Mouse (Mus musculus) megakaryocyte progenitor cell, adult 5-6 weeks (primary cell): Measurements from ENCODE around the gene Jmy. TPM values are rescaled to one million over a fixed set of nuclear protein-coding genes. Genes with fewer than 3 reads are reported as not detected.

Experiments used
- ATAC-seq: replicated peaks from 2 replicates; pipeline ENCODE4 v1.8.0; 2016; ENCODE audit warnings: mild to moderate bottlenecking, moderate TSS enrichment, inconsistent platforms; ENCODE audit not compliant: poor library complexity
- total RNA-seq, 2 experiments: library from RNA; stranded (forward) in 1 of 2; stranded (reverse) in 1 of 2; fragments of 157-497, 149-512 nt in 1 of 2; fragments of 200-1000 nt in 1 of 2; gene quantifications; 2 replicates each; pipeline versions ENCODE4 v1.2.3 to v1.2.4; 2015 to 2017

Jmy gene
- total RNA-seq, 2 experiments from 2014 or later = 6.1 to 13.6 TPM

DNA sequence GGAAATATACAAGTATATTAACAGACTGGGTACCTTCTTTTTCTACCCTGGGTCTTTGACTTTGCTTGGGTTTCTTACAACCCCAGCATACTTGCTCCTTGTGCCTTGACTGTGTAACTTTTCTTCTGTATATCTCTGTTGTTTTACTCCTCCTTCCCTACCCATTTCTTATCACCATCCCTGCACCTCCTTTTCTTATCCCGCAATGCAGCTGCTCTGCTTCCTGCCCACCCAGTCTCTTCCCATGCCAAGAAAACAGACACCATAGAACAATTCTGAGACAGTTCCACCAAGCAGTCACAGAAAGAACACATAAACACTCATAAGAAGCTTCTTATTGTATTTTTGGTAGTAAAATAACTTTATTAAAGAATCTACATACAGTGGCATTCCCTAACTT, 118.3 kb downstream of the Jmy start:
- peak; percentile 94 for ATAC-seq

GRCm38 (mm10) chr13:93380399-93381063, 119.1 kb downstream of the Jmy start:
- ATAC-seq = peak; percentile 47

Other genes with a start within 250 kb of the Jmy start
- 9.2 and 10.6 TPM in 2 replicates for gene Homer1, start 200.2 kb downstream of the Jmy start, total RNA-seq (2015)
- gene Homer1, start 200.2 kb downstream of the Jmy start, total RNA-seq (2017) = 10.7 and 13.7 TPM in 2 replicates
- gene Bhmt, start 138.2 kb upstream of the Jmy start, total RNA-seq (2015) = not detected in 2 replicates
- not detected in 2 replicates for gene Bhmt, start 138.2 kb upstream of the Jmy start, total RNA-seq (2017)
- not detected in 2 replicates for gene Bhmt2, start 174.5 kb upstream of the Jmy start, total RNA-seq (2015)
- gene Bhmt2, start 174.5 kb upstream of the Jmy start, total RNA-seq (2017) = not detected in 2 replicates
- not detected in 2 replicates for gene Dmgdh, start 174.6 kb upstream of the Jmy start, total RNA-seq (2015)
- gene Dmgdh, start 174.6 kb upstream of the Jmy start, total RNA-seq (2017) = not detected in 2 replicates